Comparison of ENCODE assay signal across 12 mouse cellular contexts in the genomic region with DNA sequence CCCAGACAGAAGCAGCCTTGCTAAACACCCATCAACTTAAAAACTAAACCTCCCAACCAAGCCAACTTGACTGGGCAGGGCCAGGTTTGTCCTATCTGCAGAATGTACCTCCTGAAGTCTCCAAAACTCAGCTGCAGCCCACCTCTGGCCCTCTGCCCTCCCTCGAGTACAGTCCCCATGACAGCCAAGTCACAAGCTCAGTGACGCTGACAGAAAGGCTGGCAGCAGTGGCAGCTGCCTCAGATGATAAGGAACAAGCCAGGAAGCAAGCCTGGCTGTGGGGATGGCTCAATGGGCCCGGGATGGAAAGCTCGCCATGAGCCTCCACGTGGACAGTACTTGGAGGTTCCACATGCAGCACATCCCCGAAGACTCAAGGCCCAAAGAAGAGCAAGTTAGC.
"Had no signal": no experiment of that assay in that cellular context is flagged by ENCODE, and none has a peak within 500 bp of the region (broad histone marks: within the 10 kb centered on the region; RNA-seq: fewer than 3 reads in every experiment).

No protein-coding gene starts in this region.

- H3K27ac ChIP-seq: layer of hippocampus, adult 2 months; limb, embryonic 15.5 days; liver, embryonic 14.5 days; midbrain, embryonic 15.5 days; neural tube, embryonic 12.5 days; stomach, postnatal 0 days had no signal

- H3K27me3 ChIP-seq: limb, embryonic 15.5 days; midbrain, embryonic 15.5 days; neural tube, embryonic 12.5 days had no signal

- H3K4me1 ChIP-seq: limb, embryonic 15.5 days; midbrain, embryonic 15.5 days; neural tube, embryonic 12.5 days had no signal

- ATAC-seq: midbrain, embryonic 15.5 days had no signal

- H3K9ac ChIP-seq: limb, embryonic 15.5 days; liver, embryonic 14.5 days; midbrain, embryonic 15.5 days; neural tube, embryonic 12.5 days had no signal

- H3K4me2 ChIP-seq: limb, embryonic 15.5 days; midbrain, embryonic 11.5 days; midbrain, embryonic 15.5 days; neural tube, embryonic 12.5 days had no signal

- H3K9me3 ChIP-seq: limb, embryonic 15.5 days; midbrain, embryonic 15.5 days; neural tube, embryonic 12.5 days had no signal

- H3K4me3 ChIP-seq: layer of hippocampus, adult 2 months; limb, embryonic 15.5 days; midbrain, embryonic 15.5 days; neural tube, embryonic 12.5 days had no signal

- DNase-seq: kidney, adult 18-20 months; kidney, postnatal 10 days; left cerebral cortex, postnatal 4 days; lung, adult 18-20 months; thymus, postnatal 4 days had no signal
